Mouse (Mus musculus): ENCODE measurements around the gene Pdgfd.

DNA sequence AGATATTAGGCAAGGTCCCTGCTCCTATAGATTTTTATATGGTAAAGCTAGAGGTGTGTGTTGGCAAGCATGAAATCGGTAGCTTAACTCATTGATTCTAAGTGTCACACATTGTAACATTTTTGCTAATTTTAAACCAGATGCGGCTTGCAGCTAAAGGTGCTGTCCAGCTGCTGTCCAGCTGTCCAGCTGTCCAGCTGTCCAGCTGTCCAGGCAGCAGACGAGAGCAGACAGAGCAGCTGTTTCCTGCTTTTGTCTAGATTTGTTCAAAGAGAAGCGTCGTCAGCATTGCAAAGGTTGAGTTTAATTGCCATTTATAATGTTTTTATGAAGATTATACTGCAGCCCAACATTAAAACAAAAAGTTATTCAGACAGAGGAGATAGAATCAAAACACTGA is 44.5 kb downstream of the Pdgfd start:
- TF ChIP-seq CTCF (IDR thresholded peaks at IDR 0.05; ENCODE audit: low read depth) (no peak), EP300 (IDR thresholded peaks at IDR 0.05; ENCODE audit: low read depth) (no peak)
